Mouse (Mus musculus): ENCODE measurements around the gene Irf2bpl. TPM values are rescaled to one million over a fixed set of nuclear protein-coding genes. Genes with fewer than 3 reads are reported as not detected.

Irf2bpl gene
- total and polyA plus RNA-seq, 3 experiments = 7.0 to 19.6 (median 12.1) TPM

- no peak overlapping the region for H3K27ac ChIP-seq (ENCODE audit: insufficient read depth, low read depth)
- H3K4me2 ChIP-seq (ENCODE audit: insufficient read depth, low read depth, poor library complexity, severe bottlenecking) = no peak overlapping the region
- TF ChIP-seq ZKSCAN1 (IDR thresholded peaks at IDR 0.05; ENCODE audit: borderline replicate concordance, low read depth, low read length) (no peak), MXI1 (IDR thresholded peaks at IDR 0.05; ENCODE audit: low read depth, low read length) (no peak), POLR2A (IDR thresholded peaks at IDR 0.05; ENCODE audit: low read depth, low read length) (no peak), IRF4 (IDR thresholded peaks at IDR 0.05; ENCODE audit: low read depth, low read length) (no peak), MAZ (IDR thresholded peaks at IDR 0.05; ENCODE audit: low read depth, low read length) (no peak), ETS1 (conservative IDR thresholded peaks at IDR 0.05; ENCODE audit: low read depth, low read length) (no peak), CHD1 (IDR thresholded peaks at IDR 0.05; ENCODE audit: low read depth, low read length) (no peak), SIN3A (IDR thresholded peaks at IDR 0.05; ENCODE audit: low read length) (no peak), NELFE (IDR thresholded peaks at IDR 0.05; ENCODE audit: low read depth, low read length) (no peak), ZNF384 (IDR thresholded peaks at IDR 0.05; ENCODE audit: low read depth, low read length) (no peak), PAX5 (IDR thresholded peaks at IDR 0.05; ENCODE audit: low read length) (no peak), KAT2A (IDR thresholded peaks at IDR 0.05; ENCODE audit: insufficient replicate concordance, low read length) (no peak), NRF1 (IDR thresholded peaks at IDR 0.05; ENCODE audit: low read depth, low read length) (no peak), EP300 (IDR thresholded peaks at IDR 0.05; ENCODE audit: low read length) (no peak)
- H3K36me3 ChIP-seq (replicated peaks in 1 of 2; ENCODE audit: control insufficient read depth in 1 of 2, insufficient read depth in 1 of 2, low read length in 1 of 2) = no peaks in the 10 kb centered on the region
- peaks cover 16 to 33% of the 10 kb centered on the region in 2 experiments for H3K4me1 ChIP-seq (ENCODE audit: control insufficient read depth in 1 of 2, insufficient read depth in 2 of 2)
- H3K9ac ChIP-seq (ENCODE audit: insufficient read depth, low read depth) = no peak overlapping the region
- no peaks in the 10 kb centered on the region for H3K79me2 ChIP-seq (replicated peaks; ENCODE audit: control insufficient read depth, extremely low read depth, insufficient read depth, poor library complexity, severe bottlenecking)
- H3K9me3 ChIP-seq (replicated peaks; ENCODE audit: low read length) = no peaks in the 10 kb centered on the region
- no peaks in the 10 kb centered on the region for H3K27me3 ChIP-seq (replicated peaks)
- DNase-seq (ENCODE audit: extremely low read depth) = no peak
- dilution Hi-C loops (cut with MboI; ENCODE audit: extremely low pct_ligation_motif_present, extremely low pct_unique_long_range_greater_than_20kb, low sequenced_read_pairs) (no loop called here), in situ Hi-C loops (cut with MboI; ENCODE audit: low pct_ligation_motif_present, low pct_unique_long_range_greater_than_20kb, low sequenced_read_pairs) (no loop called here)
- H3K4me3 ChIP-seq (replicated peaks in 1 of 3; ENCODE audit: low read depth in 2 of 3, low read length in 2 of 3, poor library complexity in 1 of 3) = no peak overlapping the region
These were observed 20.1 kb downstream of the Irf2bpl start for GRCm38 (mm10) chr12:86864316-86865020.

- H3K36me3 ChIP-seq (replicated peaks in 1 of 2; ENCODE audit: control insufficient read depth in 1 of 2, insufficient read depth in 1 of 2, low read length in 1 of 2) = no peaks in the 10 kb centered on the region
- H3K27ac ChIP-seq (ENCODE audit: insufficient read depth, low read depth) = peak overlapping the region; percentile 64
- no peaks in the 10 kb centered on the region for H3K9me3 ChIP-seq (replicated peaks; ENCODE audit: low read length)
- H3K4me1 ChIP-seq (ENCODE audit: control insufficient read depth in 1 of 2, insufficient read depth in 2 of 2) = peaks cover 31 to 50% of the 10 kb centered on the region in 2 experiments
- in situ Hi-C loops (cut with MboI; ENCODE audit: low pct_ligation_motif_present, low pct_unique_long_range_greater_than_20kb, low sequenced_read_pairs) = no loop called here
- DNase-seq (ENCODE audit: extremely low read depth) = peak; percentile 59
- dilution Hi-C loops (cut with MboI; ENCODE audit: extremely low pct_ligation_motif_present, extremely low pct_unique_long_range_greater_than_20kb, low sequenced_read_pairs) = no loop called here
- H3K9ac ChIP-seq (ENCODE audit: insufficient read depth, low read depth) = peak overlapping the region; percentile 22
- no peaks in the 10 kb centered on the region for H3K79me2 ChIP-seq (replicated peaks; ENCODE audit: control insufficient read depth, extremely low read depth, insufficient read depth, poor library complexity, severe bottlenecking)
- no peaks in the 10 kb centered on the region for H3K27me3 ChIP-seq (replicated peaks)
- peak overlapping the region in 1 of 3 experiments; percentile 6 for H3K4me3 ChIP-seq (replicated peaks in 1 of 3; ENCODE audit: low read depth in 2 of 3, low read length in 2 of 3, poor library complexity in 1 of 3)
- H3K4me2 ChIP-seq (ENCODE audit: insufficient read depth, low read depth, poor library complexity, severe bottlenecking) = peak overlapping the region; percentile 68
- TF ChIP-seq SMC3 (IDR thresholded peaks at IDR 0.05; ENCODE audit: low read depth, low read length) = peak; percentile 16
- no peak for TF ChIP-seq USF2 (conservative IDR thresholded peaks at IDR 0.05; ENCODE audit: low read depth, low read length)
- TF ChIP-seq BHLHE40 (IDR thresholded peaks at IDR 0.05; ENCODE audit: low read depth, low read length) = peak; percentile 64
- no peak; the same call in 1 of the 2 replicates for TF ChIP-seq MAX (IDR thresholded peaks at IDR 0.05; ENCODE audit: low read length)
- no peak for TF ChIP-seq JUN (IDR thresholded peaks at IDR 0.05; ENCODE audit: insufficient read depth, low read depth, low read length)
- TF ChIP-seq ZKSCAN1 (IDR thresholded peaks at IDR 0.05; ENCODE audit: borderline replicate concordance, low read depth, low read length) = no peak
- no peak for TF ChIP-seq KAT2A (IDR thresholded peaks at IDR 0.05; ENCODE audit: insufficient replicate concordance, low read length)
- TF ChIP-seq TBP (conservative IDR thresholded peaks at IDR 0.05; ENCODE audit: low read depth, low read length) = 0 out of 2 replicates have a peak, but pooled peaks have one; percentile 4
- no peak for TF ChIP-seq MEF2A (IDR thresholded peaks at IDR 0.05; ENCODE audit: borderline replicate concordance, low read depth, low read length)
- TF ChIP-seq RAD21 (IDR thresholded peaks at IDR 0.05; ENCODE audit: low read depth, low read length) = no peak; the same call in none of the 2 replicates
- no peak; the same call in 1 of the 2 replicates for TF ChIP-seq HCFC1 (IDR thresholded peaks at IDR 0.05; ENCODE audit: low read depth, low read length)
- TF ChIP-seq CHD2 (IDR thresholded peaks at IDR 0.05; ENCODE audit: low read length) = no peak
- no peak for TF ChIP-seq ZNF384 (IDR thresholded peaks at IDR 0.05; ENCODE audit: low read depth, low read length)
- TF ChIP-seq GABPA (IDR thresholded peaks at IDR 0.05; ENCODE audit: insufficient replicate concordance, low read depth, low read length) = no peak
- TF ChIP-seq UBTF (IDR thresholded peaks at IDR 0.05; ENCODE audit: low read depth, low read length) = no peak
- peak; percentile 76 for TF ChIP-seq MYC (IDR thresholded peaks at IDR 0.05; ENCODE audit: low read depth, low read length)
- TF ChIP-seq NELFE (IDR thresholded peaks at IDR 0.05; ENCODE audit: low read depth, low read length) = no peak
- peak; percentile 40 for TF ChIP-seq IRF4 (IDR thresholded peaks at IDR 0.05; ENCODE audit: low read depth, low read length)
- TF ChIP-seq JUND (conservative IDR thresholded peaks at IDR 0.05; ENCODE audit: low read depth, low read length) = no peak
- peak; percentile 54 for TF ChIP-seq TCF12 (IDR thresholded peaks at IDR 0.05; ENCODE audit: low read depth, low read length)
These were observed 24.4 kb downstream of the Irf2bpl start for GRCm38 (mm10) chr12:86859924-86860790.

Measured in CH12.LX (cell line).